Mouse (Mus musculus) heart, adult 2 months (tissue): ENCODE measurements around the gene Lpar6.

Experiments used
- CTCF ChIP-seq: fragments of 200-600 bp; IDR thresholded peaks from 2 replicates; pipeline ENCODE4 v1.8.1; 2022; ENCODE audit warnings: antibody characterized with exemption, mild to moderate bottlenecking, moderate library complexity
- EP300 ChIP-seq: fragments of 200-500 bp; IDR thresholded peaks from 2 replicates; pipeline ENCODE4 v1.6.1; 2011; ENCODE audit warnings: low read depth, low read length, control low read depth; ENCODE audit not compliant: insufficient read depth
- POLR2A ChIP-seq: fragments of 200-500 bp; IDR thresholded peaks from 2 replicates; pipeline ENCODE4 v1.6.1; 2011; ENCODE audit warnings: mild to moderate bottlenecking, low read depth, low read length, control low read depth; ENCODE audit not compliant: insufficient read depth

DNA sequence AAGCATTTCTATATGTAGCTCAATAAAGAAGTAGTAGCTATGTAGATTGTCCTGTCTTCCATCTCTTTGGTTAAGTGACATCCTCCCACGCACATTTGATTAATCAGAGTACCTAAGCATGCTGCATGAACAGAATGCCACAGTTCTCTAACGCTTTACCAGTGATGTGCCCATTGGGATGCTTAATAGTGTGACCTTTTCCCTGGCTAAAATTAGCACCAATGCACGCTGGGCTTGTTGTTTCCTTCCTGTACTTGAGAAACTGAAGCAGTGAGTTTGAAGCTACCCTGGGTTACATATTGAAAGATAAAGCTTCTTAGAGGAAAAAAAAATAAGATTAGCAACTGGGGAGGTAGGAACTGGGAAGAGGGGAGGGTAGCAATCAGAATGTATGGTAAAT is 33.7 kb upstream of the Lpar6 start:
- TF ChIP-seq CTCF (no peak), POLR2A (no peak), EP300 (no peak)
